Mouse (Mus musculus): ENCODE measurements around the gene BC017158.
A peak's percentile ranks its signal among the peaks of the same experiment; 100 is the strongest.

BC017158 gene

GRCm38 (mm10) chr7:128297617-128298480 is at the start of gene BC017158:
BC017158 (minus strand) TSS chr7:128298170.
- DNase-seq (ENCODE audit: low spot score in 2 of 2), result peak; percentile 78 to 80

GRCm38 (mm10) chr7:128346991-128347390 is 49.0 kb upstream of the BC017158 start:
- DNase-seq (ENCODE audit: low spot score in 2 of 2), result peak in 1 of 2 experiments; percentile 11

GRCm38 (mm10) chr7:128346522-128346921 is 48.6 kb upstream of the BC017158 start:
- DNase-seq (ENCODE audit: low spot score in 2 of 2), result peak in 1 of 2 experiments; percentile 9

- peak in 1 of 2 experiments; percentile 12 for DNase-seq (ENCODE audit: low spot score in 2 of 2)
Observed at GRCm38 (mm10) chr7:128345691-128346090, 47.7 kb upstream of the BC017158 start.

GRCm38 (mm10) chr7:128344928-128345653 is 47.1 kb upstream of the BC017158 start:
- DNase-seq (ENCODE audit: low spot score in 2 of 2), result peak; percentile 75 to 77

GRCm38 (mm10) chr7:128344488-128344887 is 46.5 kb upstream of the BC017158 start:
- no peak for DNase-seq (ENCODE audit: low spot score in 2 of 2)

- peak in 1 of 2 experiments; percentile 7 for DNase-seq (ENCODE audit: low spot score in 2 of 2)
Observed at GRCm38 (mm10) chr7:128342691-128343090, 44.7 kb upstream of the BC017158 start.

- peak in 1 of 2 experiments; percentile 8 for DNase-seq (ENCODE audit: low spot score in 2 of 2)
Observed at GRCm38 (mm10) chr7:128340321-128340720, 42.4 kb upstream of the BC017158 start.

GRCm38 (mm10) chr7:128332896-128333295 is 34.9 kb upstream of the BC017158 start:
- DNase-seq (ENCODE audit: low spot score in 2 of 2), result peak in 1 of 2 experiments; percentile 52

GRCm38 (mm10) chr7:128330981-128331380 is 33.0 kb upstream of the BC017158 start:
- DNase-seq (ENCODE audit: low spot score in 2 of 2), result peak in 1 of 2 experiments; percentile 4

- no peak for DNase-seq (ENCODE audit: low spot score in 2 of 2)
Observed at GRCm38 (mm10) chr7:128324977-128325376, 27.0 kb upstream of the BC017158 start.

GRCm38 (mm10) chr7:128321260-128321659 is 23.3 kb upstream of the BC017158 start:
- peak in 1 of 2 experiments; percentile 8 for DNase-seq (ENCODE audit: low spot score in 2 of 2)

GRCm38 (mm10) chr7:128320219-128320816 is 22.3 kb upstream of the BC017158 start:
- peak in 1 of 2 experiments; percentile 4 for DNase-seq (ENCODE audit: low spot score in 2 of 2)

GRCm38 (mm10) chr7:128319140-128319539 is 21.2 kb upstream of the BC017158 start:
- DNase-seq (ENCODE audit: low spot score in 2 of 2), result peak in 1 of 2 experiments; percentile 6

GRCm38 (mm10) chr7:128317011-128317410 is 19.0 kb upstream of the BC017158 start:
- peak in 1 of 2 experiments; percentile 9 for DNase-seq (ENCODE audit: low spot score in 2 of 2)

GRCm38 (mm10) chr7:128314491-128314890 is 16.5 kb upstream of the BC017158 start:
- DNase-seq (ENCODE audit: low spot score in 2 of 2), result peak in 1 of 2 experiments; percentile 7

GRCm38 (mm10) chr7:128313601-128314000 is 15.6 kb upstream of the BC017158 start:
- peak in 1 of 2 experiments; percentile 13 for DNase-seq (ENCODE audit: low spot score in 2 of 2)

GRCm38 (mm10) chr7:128312375-128313059 is 14.5 kb upstream of the BC017158 start:
- DNase-seq (ENCODE audit: low spot score in 2 of 2), result no peak

GRCm38 (mm10) chr7:128311811-128312210 is 13.8 kb upstream of the BC017158 start:
- DNase-seq (ENCODE audit: low spot score in 2 of 2), result no peak

GRCm38 (mm10) chr7:128311263-128311662 is 13.3 kb upstream of the BC017158 start:
- DNase-seq (ENCODE audit: low spot score in 2 of 2), result no peak

GRCm38 (mm10) chr7:128310229-128310688 is 12.3 kb upstream of the BC017158 start:
- DNase-seq (ENCODE audit: low spot score in 2 of 2), result no peak

Measured in spleen, postnatal 10 days (tissue).